Mouse (Mus musculus) heart, adult 11 months (tissue): ENCODE measurements at regions not wholly inside any gene's neighbourhood (a gene's known extent, or its start where the extent isn't known, plus 50 kb on each side); places are given as distances from the start of the nearest gene placed in this dataset.
A peak's percentile ranks its signal among the peaks of the same experiment; 100 is the strongest.
"Not testable (repeated sequence)": the region's sequence is repeated elsewhere in the genome, so short reads cannot be mapped to it uniquely, and the experiment has no call there.

ENCODE experiments used
- DNase-seq: peaks from one replicate; pipeline ENCODE4 v3.0.0; 2022

- peak; percentile 91 for DNase-seq
Measured at GRCm38 (mm10) chr14:109035171-109035570, 121.2 kb upstream of the Slitrk1 start.

GRCm38 (mm10) chr14:108994919-108995318 is 81.0 kb upstream of the Slitrk1 start:
- DNase-seq, result not testable (repeated sequence)

- no peak for DNase-seq
Measured at GRCm38 (mm10) chr14:108976873-108977272, 62.9 kb upstream of the Slitrk1 start.

GRCm38 (mm10) chr14:108974036-108974435 is 60.1 kb upstream of the Slitrk1 start:
- DNase-seq, result no peak
